Mouse (Mus musculus): ENCODE data around the gene Zfp580.

Gene Zfp580

DNA sequence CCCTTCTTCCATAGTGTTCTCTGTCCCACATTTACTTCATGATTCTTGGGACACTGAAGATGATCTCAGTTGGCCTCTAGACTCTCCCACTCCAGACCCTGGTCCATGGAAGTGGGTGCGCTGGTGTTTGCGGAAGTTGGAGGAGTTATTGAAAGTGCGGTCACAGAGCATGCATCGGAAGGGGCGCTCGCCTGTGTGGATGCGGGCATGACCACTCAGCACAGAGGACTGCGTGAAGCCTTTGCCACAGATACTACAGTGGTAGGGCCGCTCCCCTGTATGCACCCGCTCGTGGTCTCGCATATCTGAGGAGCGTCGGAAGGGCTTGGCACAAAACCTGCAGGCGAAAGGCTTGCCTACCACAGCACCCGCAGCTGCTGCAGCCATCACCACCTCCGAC is 15.7 kb upstream of the Zfp580 start:
- DNase-seq (ENCODE audit: low read depth, low spot score): no peak

DNA sequence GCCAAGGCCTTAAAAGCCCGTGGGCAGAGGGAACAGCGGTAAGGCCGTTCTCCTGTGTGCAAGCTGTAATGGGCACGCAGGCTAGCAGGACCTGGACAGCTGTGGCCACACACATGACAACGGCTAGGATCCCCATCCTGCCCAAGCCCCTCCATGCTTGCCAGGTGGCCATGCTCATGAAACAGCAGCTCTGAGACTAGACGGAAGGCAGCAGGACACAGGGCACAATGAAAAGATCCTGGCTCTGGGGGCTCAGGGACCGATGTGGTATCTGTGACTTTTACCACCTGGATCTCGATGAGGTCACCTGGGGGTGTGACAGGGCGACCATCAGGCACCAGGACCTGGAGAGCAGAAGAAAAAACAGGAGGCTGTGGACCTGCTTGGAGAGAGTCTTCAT is 15.2 kb upstream of the Zfp580 start:
- DNase-seq (ENCODE audit: low read depth, low spot score): no peak

DNA sequence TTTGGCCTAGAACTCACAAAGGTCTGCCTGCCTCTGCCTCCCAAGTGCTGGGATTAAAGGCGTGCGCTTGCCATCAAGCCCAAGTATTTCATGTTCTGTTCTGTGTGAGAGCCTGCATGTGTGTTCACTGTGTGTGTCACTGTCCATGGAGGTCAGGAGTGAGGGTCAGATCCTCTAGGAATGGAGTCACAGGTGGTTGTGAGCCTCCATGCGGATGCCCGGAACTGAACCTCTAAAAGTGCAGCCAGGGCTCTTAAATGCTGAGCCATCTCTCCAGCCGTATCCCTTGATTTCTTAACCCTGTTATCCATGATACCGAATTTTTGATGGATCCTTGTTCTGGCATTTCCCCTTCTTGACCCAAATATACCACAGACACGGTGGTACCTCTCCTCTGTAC is 14.3 kb upstream of the Zfp580 start:
- DNase-seq (ENCODE audit: low read depth, low spot score): no peak

DNA sequence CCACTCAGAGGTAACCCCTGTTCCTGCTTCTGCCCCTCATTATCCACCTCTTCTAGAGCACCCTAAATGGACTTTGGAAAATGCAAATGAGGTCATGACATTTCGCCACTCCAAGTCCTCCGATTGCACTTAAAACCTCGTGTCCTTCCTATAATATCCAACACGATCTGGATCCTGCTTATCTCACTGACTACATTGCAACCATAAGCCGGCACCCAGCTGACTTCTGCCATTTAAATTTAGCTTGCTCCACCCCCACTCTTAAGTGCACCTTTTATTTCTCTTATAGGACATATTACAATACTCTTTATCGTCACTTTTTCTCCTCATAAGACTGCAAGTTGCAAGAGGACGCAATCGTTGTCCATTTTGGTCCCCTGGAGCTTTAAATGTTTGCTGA is 13.9 kb upstream of the Zfp580 start:
- no peak for DNase-seq (ENCODE audit: low read depth, low spot score)

DNA sequence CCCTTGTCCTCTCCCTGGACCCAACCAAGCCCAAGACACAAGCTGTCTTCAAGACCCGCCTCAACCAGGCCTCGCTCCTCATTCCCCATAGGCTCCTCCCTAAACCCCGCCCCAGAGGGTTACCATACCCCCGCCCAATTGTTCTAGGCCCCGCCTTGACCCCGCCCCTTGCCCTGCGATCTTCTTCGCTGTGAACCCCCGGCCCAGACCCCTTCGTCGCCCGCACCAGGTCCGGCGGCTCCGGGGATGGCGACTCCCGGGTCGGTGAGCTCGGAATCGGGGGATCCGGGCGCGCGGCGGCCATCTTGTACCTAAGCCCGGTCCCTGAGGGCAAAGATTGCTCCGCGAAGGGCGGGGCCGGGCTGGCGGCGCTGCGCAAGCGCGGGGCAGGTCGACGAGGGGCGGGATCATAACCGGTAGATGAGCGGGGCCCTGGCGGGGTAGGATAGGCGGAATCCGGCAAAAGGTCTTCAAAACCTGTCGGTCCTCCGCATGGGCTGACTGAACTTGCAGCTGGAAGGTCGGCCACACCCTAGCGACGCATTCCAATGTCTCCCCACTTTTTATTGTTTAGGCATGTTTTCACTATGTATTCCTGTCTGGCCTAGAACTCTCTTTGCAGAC is 13.1 kb upstream of the Zfp580 start, which contains the start of gene Zfp784:
TSS of gene Zfp784 (minus strand) at position 338 of the 624 bp plus-strand sequence.
- peak; percentile 94 for DNase-seq (ENCODE audit: low read depth, low spot score)

DNA sequence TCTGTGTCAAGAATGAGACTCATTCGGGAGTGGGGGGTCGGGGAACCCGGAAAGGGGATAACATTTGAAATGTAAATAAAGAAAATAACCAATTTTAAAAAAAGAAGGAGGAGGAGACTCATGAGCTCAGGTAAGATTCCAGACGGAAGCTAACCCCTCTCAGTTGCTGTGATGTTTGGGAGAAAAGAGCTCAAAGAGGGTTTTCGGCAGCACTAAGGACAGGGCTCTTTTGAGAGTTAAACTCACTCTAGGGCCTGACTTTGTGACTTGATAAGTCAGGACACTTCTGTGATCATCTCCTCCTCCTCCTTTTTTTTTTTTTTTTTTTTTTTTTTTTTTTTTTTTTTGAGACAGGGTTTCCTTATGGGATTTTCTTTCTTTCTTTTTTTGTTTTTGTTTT is 12.4 kb upstream of the Zfp580 start:
- DNase-seq (ENCODE audit: low read depth, low spot score): peak; percentile 66

DNA sequence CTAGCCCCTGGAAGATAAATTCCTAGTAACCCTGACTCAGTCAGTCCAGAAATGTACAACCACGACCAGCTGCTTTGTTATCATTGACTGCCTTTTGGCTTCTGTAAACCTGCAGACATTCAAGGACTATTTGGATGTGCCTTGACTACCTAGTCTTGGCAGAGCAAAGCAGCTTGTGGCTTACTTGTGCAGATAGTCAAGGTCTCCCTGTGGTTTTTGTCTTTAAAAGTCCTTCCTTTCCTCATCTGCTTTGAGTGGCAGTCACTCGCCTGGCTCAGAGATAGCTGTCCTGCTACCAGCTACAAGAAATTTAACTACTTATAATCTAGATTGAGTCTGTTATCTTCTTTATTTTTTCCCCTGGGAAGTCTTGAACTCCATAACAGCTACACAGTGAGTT is 6.4 kb upstream of the Zfp580 start:
- no peak for DNase-seq (ENCODE audit: low read depth, low spot score)

DNA sequence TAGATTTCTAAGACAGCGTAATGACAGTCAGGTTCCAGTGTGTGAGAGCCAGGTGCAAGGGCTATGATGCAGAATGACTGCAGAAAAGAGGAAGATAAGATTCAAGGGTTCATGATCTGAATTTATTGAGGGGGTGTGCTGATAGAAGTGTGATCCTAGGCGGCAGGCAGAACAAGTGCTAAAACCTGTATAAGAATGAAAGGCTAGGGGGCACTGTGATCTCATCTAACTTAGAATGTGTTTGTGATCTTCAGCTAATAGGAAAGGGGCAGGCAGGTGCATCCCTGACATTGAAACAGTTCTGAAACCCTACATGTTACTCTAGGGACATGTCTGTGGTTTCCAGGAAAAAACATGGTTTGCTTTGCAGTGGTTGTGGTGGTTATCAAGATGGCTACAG is 5.2 kb upstream of the Zfp580 start:
- no peak for DNase-seq (ENCODE audit: low read depth, low spot score)

DNA sequence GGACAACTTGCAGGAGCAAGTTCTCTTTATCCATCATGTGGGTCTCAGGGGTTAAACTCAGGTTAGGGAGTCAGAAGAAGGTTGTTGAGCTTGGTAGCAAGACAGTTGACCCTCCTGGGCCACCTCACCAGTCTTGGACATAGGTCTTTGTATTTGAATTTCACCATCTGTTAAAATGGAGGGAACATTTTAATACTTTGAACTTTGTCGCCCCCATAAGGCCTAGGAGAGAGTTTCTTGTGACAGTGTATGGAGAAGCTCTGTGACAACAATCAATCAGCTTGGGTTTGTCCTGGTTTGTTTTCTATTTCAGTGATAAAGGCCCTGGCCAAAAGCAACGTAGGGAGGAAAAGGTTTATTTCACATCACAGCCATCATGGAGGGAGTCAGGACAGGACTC is 4.0 kb upstream of the Zfp580 start:
- peak; percentile 48 for DNase-seq (ENCODE audit: low read depth, low spot score)

DNA sequence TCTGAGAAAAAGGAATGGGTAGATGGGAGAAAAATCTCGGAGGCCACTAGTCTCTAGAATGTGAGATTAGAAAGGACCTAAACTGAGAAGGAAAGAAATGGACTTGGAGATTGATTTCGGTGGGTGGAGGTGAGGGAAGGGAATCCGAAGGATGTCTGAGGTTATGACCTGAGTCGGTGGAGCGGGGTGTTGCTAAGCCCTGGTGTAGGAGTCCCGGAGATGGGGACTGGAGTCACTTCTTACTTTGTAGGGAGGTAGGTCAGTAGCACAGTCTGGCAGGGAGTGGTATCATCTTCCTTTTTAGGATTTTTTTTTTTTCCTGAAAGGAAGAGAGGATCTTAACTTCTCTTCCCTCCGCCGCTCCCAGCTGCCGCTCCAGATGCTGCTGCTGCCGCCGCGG is 1.1 kb downstream of the Zfp580 start:
- peak; percentile 43 for DNase-seq (ENCODE audit: low read depth, low spot score)

DNA sequence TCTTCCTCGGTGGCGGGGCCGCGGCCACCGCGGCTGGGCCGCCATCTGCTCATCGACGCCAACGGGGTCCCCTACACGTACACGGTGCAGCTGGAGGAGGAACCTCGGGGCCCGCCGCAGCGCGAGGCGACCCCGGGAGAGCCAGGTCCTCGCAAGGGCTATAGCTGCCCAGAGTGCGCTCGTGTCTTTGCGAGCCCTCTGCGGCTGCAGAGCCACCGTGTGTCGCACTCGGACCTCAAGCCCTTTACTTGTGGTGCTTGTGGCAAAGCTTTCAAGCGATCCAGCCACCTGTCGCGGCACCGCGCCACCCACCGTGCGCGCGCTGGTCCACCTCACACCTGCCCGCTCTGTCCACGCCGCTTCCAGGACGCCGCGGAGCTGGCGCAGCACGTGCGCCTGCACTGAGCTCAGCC is 1.6 kb downstream of the Zfp580 start:
- no peak for DNase-seq (ENCODE audit: low read depth, low spot score)

DNA sequence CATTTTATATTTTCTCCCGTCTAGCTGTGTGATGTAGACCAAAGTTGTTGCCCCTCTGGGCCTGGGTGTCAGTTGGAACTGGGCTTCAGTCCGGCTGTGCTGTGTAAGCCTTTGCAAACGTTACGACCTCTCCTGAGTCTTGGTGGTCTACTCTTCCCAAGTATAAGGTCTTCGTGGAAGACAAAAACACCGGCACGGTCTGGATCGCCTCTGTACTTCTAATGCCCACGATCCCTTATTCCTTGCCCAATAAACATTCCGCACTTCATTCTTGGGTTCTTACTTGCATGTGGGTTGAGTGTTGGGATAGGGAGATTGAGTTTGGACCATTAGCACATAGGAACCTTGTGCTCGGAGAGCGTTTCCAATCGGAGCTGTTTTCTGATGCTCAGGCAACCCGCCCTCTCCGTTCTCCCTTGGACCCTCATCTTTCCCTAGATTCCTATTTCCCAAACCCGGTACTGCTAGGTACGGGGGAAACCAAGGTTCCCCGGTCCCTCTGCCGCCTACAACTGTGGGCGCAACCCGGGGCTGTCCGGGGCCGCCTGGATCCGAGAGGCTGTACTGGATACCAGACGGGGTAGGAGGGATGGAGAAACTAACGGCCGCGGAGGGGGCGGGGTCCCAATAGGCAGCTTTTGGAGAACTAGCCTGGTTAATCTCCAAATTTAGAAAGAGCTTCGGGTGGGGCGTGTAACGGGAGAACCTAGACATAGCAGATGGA is 2.3 kb downstream of the Zfp580 start:
- peak; percentile 78 for DNase-seq (ENCODE audit: low read depth, low spot score)

DNA sequence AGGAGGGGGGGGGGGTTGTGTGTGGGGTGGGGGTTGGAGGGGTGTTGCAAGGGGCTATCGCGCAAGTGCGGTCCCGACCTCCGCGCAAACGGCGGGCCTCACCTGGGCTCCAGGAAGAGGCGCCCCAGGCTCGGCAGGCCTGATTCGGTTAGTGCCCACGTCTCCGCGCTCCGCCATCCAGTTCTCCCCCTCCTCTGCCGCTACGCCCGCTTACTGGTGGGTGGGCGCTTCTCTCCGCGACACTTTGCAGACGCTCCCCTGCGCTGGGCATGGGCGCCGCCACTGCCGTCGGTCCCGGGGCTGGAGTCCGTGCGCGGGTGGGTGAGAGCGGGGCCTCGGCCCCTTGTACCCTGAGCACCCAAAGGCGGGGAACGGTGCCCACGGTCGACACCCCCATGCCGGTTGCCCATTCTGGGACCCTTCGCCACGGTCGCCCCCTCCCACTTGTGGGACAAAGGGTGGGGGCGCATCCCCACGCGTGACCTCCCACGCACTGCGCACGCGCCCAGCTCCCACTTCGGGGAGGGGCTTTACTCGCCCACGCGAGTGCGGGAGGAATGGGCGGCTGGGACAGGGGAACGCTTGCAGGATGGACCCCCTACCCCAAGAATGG is 5.4 kb downstream of the Zfp580 start:
- DNase-seq (ENCODE audit: low read depth, low spot score): no peak

DNA sequence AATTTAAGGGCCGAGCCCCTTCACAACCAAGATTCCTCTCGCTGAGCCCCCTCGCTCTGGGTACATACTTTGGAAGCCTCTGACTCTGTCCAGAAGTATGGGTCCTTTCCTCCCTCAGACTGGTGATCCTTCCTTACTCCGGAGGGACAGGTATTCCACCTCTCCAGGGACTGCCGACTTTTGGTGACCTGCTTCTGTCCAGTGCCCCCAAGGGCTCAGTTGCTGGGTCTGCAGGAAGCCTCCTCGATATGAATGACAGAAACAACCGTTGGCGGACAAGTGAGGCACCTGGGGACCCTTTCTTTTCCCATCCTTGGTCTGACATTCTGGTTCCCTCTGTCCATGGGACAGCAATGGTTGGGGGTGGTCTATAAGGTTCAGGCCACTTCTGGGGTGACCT is 6.0 kb downstream of the Zfp580 start:
- DNase-seq (ENCODE audit: low read depth, low spot score): no peak

DNA sequence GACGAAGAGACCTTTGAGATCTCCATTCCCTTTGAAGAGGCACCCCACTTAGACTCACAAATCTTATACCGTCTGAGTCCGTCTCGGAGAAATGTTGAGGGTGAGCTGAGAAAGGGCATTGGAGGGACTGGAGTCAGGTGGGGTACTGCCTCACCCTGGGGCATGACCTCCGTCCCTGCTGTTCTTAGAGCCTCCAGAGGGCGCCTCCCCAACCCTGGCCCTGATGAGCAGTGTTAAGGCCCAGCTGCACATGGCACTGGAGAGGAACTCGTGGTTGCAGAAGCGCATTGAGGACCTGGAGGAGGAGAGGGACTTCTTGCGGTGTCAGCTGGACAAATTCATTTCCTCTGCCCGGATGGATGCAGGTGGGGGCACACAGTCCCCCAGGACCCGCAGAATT is 6.5 kb downstream of the Zfp580 start:
- DNase-seq (ENCODE audit: low read depth, low spot score): peak; percentile 56

DNA sequence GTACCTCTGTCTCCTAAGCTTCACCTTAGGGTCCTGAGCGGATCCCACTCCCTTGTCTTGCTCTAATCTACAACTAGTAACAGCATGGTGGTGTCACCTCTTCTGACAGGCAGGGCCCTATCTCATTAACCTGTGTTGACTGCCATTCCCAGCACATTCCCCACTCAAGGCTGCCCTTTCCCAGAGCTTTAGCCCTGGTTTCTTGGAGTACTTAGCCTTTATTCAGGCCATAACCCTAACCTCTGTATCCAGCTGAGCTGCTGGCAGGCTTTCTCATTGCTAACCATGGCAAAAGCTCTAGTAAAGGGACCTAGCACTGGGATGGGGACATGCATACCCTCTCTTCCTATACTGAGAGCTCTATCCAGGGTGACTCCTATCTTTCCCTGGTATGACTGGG is 7.3 kb downstream of the Zfp580 start:
- DNase-seq (ENCODE audit: low read depth, low spot score): no peak

DNA sequence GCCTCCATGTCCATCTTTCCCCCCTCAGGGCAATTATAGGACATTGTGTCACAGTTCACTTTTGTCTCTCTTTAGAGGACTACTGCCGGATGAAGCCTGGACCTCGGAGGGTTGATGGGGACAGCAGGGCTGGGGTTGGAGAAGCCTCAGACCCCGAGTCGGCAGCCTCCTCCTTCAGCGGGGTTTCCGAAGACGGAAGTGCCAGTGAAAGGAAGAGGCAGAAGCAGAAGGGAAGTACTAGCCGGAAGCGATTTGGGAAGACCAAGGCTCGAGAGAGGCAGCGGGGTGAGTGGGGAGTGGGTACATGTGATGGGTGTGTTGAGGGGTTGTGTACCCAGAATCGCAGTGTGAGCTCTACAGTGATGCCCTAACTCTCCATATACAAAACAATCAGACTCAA is 8.1 kb downstream of the Zfp580 start:
- DNase-seq (ENCODE audit: low read depth, low spot score): no peak

DNA sequence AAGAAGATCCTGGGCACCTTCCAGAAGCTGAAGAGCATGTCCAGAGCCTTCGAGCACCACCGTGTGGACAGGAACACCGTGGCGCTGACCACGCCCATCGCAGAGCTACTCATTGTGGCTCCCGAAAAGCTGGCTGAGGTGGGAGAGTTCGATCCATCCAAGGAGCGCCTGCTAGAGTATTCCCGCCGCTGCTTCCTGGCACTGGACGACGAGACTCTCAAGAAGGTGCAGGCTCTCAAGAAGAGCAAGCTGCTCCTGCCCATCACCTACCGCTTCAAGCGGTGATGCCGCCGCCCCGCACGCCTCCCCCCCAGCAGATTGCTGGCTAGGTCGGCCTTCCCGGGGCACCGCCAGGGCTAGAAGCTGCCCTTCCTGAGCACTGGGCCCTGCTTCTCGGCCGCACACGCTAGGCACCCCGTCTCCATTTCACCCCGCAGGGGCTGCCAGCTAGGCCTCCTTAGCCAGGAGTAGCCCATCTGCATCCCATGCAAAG is 8.9 kb downstream of the Zfp580 start:
- DNase-seq (ENCODE audit: low read depth, low spot score): peak; percentile 92

DNA sequence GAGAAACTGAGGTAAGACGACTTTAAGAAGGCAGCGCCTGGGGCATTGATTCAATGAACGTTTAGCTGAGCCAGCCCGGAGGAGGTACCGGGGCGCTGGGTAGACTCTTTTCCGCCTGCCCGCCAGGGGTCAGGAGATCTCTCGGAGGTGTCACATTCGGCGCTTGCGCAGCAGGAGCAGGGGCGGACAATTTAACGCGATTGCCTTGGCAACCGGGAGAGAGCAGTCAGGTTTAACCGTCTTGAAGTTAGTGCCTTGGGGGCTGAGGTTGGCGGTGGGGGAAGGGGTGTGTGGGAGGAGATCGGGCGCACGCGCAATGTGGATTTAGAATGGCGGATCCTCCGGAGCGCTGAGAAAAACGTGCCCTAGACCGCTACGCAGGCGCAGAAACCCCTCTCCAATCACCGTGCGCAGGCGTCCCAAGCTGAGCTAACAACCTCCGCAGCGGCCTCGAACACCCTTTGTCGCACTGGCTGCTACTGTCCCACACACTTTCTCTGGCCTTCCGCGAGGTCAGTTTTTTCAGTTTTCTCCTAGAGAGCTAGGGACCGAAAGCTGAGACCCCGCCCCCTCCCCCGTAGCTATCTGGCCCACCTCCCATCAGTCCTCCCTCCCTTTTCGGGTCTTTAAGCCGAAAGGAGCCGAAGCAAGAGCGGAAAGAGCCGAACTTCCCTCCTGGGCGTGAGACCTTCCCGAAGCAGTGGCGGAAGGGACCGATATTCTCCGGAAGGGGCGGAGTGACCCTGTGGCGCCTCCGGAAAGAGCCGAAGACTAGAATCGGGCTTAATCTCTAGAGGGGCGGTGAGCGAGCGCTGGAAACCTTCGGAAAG is 9.8 kb downstream of the Zfp580 start:
- peak; percentile 98 for DNase-seq (ENCODE audit: low read depth, low spot score)

DNA sequence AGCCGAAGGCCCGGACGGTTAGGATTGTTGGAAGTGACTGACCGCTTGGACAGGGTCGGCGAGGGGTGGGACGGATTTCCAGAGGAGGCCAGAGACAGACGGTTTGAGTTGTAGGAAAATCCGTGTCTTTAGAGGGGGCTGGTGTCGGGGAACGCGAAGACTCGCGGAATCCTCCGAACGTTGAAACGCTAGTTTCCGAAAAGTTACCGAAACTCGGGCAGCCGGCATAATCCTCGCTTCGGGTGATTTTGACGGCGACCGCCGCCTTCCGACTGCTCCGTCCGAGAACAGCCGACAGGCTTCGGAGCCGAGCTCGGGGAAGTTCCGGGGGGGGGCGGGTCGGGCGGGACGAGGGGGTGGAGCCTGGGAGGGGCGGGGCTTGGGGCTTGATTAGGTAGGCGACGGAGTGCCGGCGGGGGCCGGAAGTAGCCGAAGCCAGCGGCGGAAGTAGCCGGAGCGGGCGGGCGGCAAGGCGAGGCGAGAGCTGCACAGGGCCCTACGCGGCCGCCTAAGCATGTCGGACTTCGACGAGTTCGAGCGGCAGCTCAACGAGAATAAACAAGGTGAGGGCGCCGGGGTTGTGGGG is 10.5 kb downstream of the Zfp580 start, which contains the start of gene U2af2:
TSS of gene U2af2 (plus strand) at position 370 of the 586 bp plus-strand sequence.
- peak; percentile 90 for DNase-seq (ENCODE audit: low read depth, low spot score)

DNA sequence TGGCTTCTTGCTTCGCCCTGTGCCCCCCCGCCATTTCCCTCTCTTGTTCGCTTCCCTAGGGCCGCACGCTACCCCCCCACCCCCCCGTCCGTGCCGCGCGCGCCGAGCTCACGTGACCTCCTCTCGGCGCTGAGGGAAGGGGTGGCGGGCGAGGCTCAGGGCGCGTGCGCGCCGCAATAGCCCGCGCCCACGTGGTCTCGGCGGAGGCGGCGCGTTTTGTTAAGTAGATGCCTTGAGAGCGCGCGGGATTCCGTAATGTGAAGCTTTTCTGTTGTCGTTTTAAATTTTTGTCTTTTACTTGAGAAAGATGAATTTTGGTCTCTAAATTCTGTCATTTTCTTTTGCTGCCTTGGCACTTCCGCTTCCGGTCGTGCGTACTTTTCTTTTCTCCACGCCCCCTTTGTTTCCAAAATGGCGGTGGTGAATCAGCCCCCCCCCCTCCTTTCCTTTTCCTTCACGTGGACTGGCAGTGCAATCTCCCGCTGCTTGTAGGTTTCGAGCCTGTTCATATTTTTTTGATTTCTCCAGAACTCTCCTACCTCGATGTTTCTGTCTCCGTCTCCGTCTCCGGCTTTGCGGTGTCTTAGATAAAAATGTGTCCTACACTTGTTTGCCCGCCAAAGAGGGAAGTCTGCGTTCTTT is 11.1 kb downstream of the Zfp580 start:
- DNase-seq (ENCODE audit: low read depth, low spot score): peak; percentile 91
